Mouse (Mus musculus) liver, embryonic 16.5 days (tissue): Measurements from ENCODE around the gene Dync2li1. TPM values are rescaled to one million over a fixed set of nuclear protein-coding genes. Genes with fewer than 3 reads are reported as not detected.

Experiments
- ATAC-seq: fragments of 200-750 bp; cut with Nextera tagmentation; 2 replicates; pipeline ENCODE4 v1.8.0; 2017; ENCODE audit warnings: low read depth, mild to moderate bottlenecking, moderate number of reproducible peaks, moderate library complexity
- H3K27ac ChIP-seq: fragments of 300-500 bp; sonication (generic); 2 replicates; pipeline ENCODE4 v1.5.1; 2014; ENCODE audit warnings: mild to moderate bottlenecking, low read length
- H3K27me3 ChIP-seq: fragments of 300-500 bp; sonication (generic); 2 replicates; pipeline ENCODE4 v1.6.1; 2014; ENCODE audit warnings: low read depth, low read length, mixed read lengths; ENCODE audit not compliant: control insufficient read depth, insufficient read depth
- H3K36me3 ChIP-seq: fragments of 300-500 bp; sonication (generic); 2 replicates; pipeline ENCODE4 v1.6.1; 2014; ENCODE audit warnings: mild to moderate bottlenecking; ENCODE audit not compliant: control insufficient read depth, insufficient read depth
- H3K4me1 ChIP-seq: fragments of 300-500 bp; sonication (generic); 2 replicates; pipeline ENCODE4 v1.6.1; 2014; ENCODE audit warnings: low read depth, low read length, mixed read lengths; ENCODE audit not compliant: control insufficient read depth
- H3K4me2 ChIP-seq: fragments of 300-500 bp; sonication (generic); 2 replicates; pipeline ENCODE4 v1.6.1; 2014; ENCODE audit warnings: low read depth, low read length, mixed read lengths
- H3K4me3 ChIP-seq: fragments of 300-500 bp; sonication (generic); 2 replicates; pipeline ENCODE4 v1.5.1; 2014; ENCODE audit warnings: low read depth, mild to moderate bottlenecking, low read length
- H3K9ac ChIP-seq: fragments of 300-500 bp; sonication (generic); 2 replicates; pipeline ENCODE4 v1.6.1; 2014; ENCODE audit warnings: low read depth, low read length
- H3K9me3 ChIP-seq: fragments of 300-500 bp; sonication (generic); replicated peaks from 2 replicates; pipeline ENCODE4 v1.6.1; 2016; ENCODE audit warnings: low read length; ENCODE audit not compliant: control insufficient read depth
- WGBS: fragments of 180-500 bp; shearing (Covaris S2); extraction: QIAGEN DNeasy Blood & Tissue Kit; methylation state at CpG from one replicate; pipeline ENCODE4 v1.1.7; 2014; ENCODE audit not compliant: insufficient replicate concordance; 5-methylcytosine and 5-hydroxymethylcytosine counted together
- polyA plus RNA-seq: library from polyadenylated mRNA; unstranded; fragments of >200 nt; fragmentation: Nextera tagmentation; extraction: Ambion mirVana; gene quantifications from 2 replicates; pipeline ENCODE4 v1.2.1, GENCODE M21; 2015

Gene Dync2li1
- polyA plus RNA-seq, 1 experiment from 2014 or later, result 2.5 TPM

DNA sequence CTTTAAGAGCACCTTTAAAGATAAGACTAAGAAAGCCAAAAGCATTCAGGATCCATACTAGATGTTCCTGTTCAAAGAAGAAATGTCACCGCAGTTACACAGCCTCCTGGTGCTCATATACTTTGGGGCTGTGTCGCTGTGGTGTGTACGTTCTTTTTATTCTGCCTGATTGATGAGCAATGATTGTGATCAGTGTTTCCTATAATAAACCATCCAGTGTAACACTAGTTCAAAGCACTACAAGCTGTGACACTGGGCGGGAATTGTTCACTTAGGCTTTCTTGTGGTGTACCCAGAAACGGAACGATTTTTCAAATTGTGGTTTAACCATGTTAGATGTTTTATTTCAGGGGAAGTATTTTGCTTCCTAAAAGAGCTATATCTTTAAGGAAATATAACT, 5.5 kb downstream of the Dync2li1 start:
- Histone ChIP-seq H3K9ac (no peak overlapping the region), H3K4me3 (no peak overlapping the region), H3K27ac (no peak overlapping the region), H3K4me2 (no peak overlapping the region), H3K27me3 (no peaks in the 10 kb centered on the region), H3K36me3 (no peaks in the 10 kb centered on the region), H3K9me3 (no peaks in the 10 kb centered on the region), H3K4me1 (no peaks in the 10 kb centered on the region)
- WGBS, result 61% methylated on average over 6 of the region's 6 CpGs
- no peak for ATAC-seq

DNA sequence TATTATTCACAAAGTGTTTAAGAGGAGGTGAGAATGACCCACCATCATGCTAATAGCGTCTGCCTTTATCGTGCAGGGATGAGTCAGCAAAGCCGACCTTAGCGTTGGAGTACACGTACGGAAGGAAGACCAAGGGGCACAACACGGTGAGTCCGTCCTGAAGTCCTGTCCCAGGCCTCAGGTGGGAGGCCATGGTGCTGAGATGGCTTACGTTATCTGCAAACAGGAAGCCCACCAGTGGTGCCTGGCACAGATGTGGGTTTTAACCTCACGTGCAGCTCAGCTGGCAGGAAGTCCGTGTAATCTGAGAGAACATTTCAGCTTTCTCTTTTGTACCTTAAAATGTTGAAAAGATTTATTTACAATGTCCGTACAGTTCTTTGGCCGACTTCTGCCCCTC, 7.1 kb downstream of the Dync2li1 start:
- Histone ChIP-seq H3K36me3 (no peaks in the 10 kb centered on the region), H3K9me3 (no peaks in the 10 kb centered on the region), H3K27me3 (no peaks in the 10 kb centered on the region), H3K27ac (no peak overlapping the region), H3K4me3 (no peak overlapping the region), H3K4me1 (no peaks in the 10 kb centered on the region), H3K4me2 (no peak overlapping the region), H3K9ac (no peak overlapping the region)
- no peak for ATAC-seq
- WGBS, result 31% methylated on average over 13 of the region's 13 CpGs

DNA sequence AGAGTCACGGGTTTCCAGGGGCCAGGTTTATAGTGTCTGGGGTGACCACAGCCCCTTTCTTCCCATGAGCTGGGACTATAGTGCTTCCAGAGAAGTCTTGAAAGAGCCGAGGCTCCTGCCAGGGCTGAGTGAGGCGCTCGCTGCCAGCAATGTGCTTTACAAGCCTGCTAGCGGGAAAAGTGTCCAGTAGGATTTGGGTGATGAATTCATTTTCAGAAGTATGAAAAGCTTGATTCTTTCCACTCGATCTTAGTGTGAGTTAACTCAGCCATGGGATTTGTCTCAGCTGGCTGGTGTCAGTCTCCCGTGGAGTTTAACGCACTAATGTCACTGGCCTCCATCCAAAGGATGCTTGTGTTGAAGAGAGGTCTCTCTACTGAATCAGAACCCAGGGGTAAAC, 10.0 kb downstream of the Dync2li1 start:
- H3K4me3 ChIP-seq, result no peak overlapping the region
- ATAC-seq, result no peak
- WGBS, result 65% methylated on average over 8 of the region's 8 CpGs
- H3K4me1 ChIP-seq, result no peaks in the 10 kb centered on the region
- H3K9me3 ChIP-seq, result no peaks in the 10 kb centered on the region
- H3K36me3 ChIP-seq, result no peaks in the 10 kb centered on the region
- H3K4me2 ChIP-seq, result no peak overlapping the region
- no peak overlapping the region for H3K27ac ChIP-seq
- H3K9ac ChIP-seq, result no peak overlapping the region
- no peaks in the 10 kb centered on the region for H3K27me3 ChIP-seq

DNA sequence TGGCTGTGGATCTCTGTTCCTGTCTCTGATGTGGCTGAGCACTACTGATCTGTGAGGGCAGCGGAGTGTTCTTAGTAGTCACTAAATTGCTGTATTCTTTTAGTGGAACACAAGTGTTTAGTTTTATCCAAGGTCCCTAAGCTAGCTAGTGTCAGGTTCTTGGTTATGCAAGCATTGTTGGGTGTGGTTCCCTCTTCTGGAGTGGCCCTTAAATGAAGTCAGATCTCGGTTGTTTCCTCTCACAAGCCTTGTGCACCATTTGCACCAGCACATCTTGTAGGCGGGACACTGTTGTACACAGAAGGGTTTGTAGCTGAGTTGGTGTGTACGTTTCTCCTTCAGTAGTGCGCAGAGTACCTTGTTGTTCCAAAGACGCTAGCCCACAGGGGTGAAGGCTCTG, 11.7 kb downstream of the Dync2li1 start:
- H3K27me3 ChIP-seq, result no peaks in the 10 kb centered on the region
- H3K4me1 ChIP-seq, result no peaks in the 10 kb centered on the region
- no peaks in the 10 kb centered on the region for H3K36me3 ChIP-seq
- ATAC-seq, result no peak
- H3K9ac ChIP-seq, result no peak overlapping the region
- H3K4me2 ChIP-seq, result no peak overlapping the region
- WGBS, result 71% methylated on average over 6 of the region's 6 CpGs
- H3K27ac ChIP-seq, result no peak overlapping the region
- no peak overlapping the region for H3K4me3 ChIP-seq
- H3K9me3 ChIP-seq, result no peaks in the 10 kb centered on the region

DNA sequence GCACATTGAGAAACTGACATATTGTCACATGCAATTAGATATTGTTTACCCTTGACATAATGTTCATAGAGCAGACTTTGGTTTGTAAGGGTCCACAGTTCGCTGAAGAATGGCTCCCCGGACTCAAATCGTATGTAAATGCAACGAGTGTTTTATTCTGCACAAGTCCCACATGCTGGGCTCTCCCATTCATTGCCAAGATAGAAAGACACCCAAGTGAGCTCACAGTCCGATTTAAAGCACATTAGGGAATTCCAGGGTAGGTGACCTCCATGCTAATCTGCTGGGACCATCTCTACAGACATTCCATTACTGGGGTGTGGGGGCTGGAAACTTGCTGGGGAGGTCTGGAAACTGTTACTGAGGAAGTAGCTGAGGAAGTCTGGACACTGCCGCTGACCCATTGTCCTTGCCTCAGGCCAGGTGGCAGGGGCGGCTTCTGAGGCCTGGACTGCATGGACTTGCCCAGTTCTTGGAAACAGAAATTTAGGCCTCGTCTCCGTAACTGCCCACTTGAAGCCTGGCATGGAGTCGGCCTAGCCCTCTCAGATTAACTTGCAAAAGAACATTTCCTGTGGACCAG, 13.6 kb downstream of the Dync2li1 start:
- no peaks in the 10 kb centered on the region for H3K36me3 ChIP-seq
- H3K4me1 ChIP-seq, result no peaks in the 10 kb centered on the region
- no peak overlapping the region for H3K4me3 ChIP-seq
- no peak overlapping the region for H3K27ac ChIP-seq
- ATAC-seq, result no peak
- no peaks in the 10 kb centered on the region for H3K27me3 ChIP-seq
- H3K9me3 ChIP-seq, result no peaks in the 10 kb centered on the region
- 63% methylated on average over 10 of the region's 10 CpGs for WGBS
- no peak overlapping the region for H3K9ac ChIP-seq
- no peak overlapping the region for H3K4me2 ChIP-seq

DNA sequence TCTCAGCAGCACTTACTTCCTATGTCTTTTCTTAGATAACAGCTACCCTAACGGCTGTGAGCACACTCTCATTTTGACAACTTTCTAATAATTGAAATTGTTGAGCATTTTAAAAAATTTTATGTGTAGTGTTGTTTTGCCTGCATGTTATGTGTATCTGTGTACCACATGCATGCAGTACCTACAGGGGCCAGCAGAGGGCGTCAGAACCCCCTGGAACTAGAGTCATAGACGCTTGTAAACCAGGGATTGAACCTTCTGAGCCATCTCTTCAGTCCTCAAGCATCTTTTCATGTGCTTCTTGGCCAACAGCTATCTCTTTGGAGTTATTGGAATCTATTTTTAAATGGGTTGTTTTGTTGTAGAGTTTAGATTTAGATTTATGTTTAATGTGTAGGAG, 15.6 kb downstream of the Dync2li1 start:
- Histone ChIP-seq H3K27ac (no peak overlapping the region), H3K4me1 (peaks cover 5% of the 10 kb centered on the region), H3K27me3 (no peaks in the 10 kb centered on the region), H3K9me3 (no peaks in the 10 kb centered on the region), H3K4me2 (no peak overlapping the region), H3K9ac (no peak overlapping the region), H3K4me3 (no peak overlapping the region), H3K36me3 (no peaks in the 10 kb centered on the region)
- 17% methylated on average over 3 of the region's 3 CpGs for WGBS
- ATAC-seq, result no peak

DNA sequence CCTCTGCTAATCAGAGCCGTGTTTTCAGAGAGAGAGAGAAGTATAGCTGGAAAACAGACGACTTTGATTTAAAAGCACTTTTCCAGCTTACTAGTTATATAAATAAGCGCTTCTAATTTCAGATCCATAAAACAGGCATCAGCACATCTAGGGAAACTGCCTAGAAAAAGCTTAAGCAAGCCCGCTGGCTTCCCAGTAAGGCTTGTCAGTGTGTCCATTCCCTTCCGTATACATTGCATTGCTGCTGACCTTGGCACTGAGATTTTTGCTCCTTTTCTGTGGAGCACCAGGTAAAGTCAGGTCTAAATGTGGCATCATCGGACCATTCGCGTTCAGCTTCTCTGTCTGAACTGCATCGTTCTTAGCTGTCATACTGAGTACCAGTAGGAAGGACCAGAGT, 16.0 kb downstream of the Dync2li1 start:
- WGBS, result 74% methylated on average over 9 of the region's 9 CpGs
- no peaks in the 10 kb centered on the region for H3K27me3 ChIP-seq
- no peak overlapping the region for H3K9ac ChIP-seq
- H3K4me1 ChIP-seq, result peaks cover 5% of the 10 kb centered on the region
- H3K4me2 ChIP-seq, result no peak overlapping the region
- H3K4me3 ChIP-seq, result no peak overlapping the region
- no peaks in the 10 kb centered on the region for H3K36me3 ChIP-seq
- H3K27ac ChIP-seq, result no peak overlapping the region
- no peak for ATAC-seq
- no peaks in the 10 kb centered on the region for H3K9me3 ChIP-seq

DNA sequence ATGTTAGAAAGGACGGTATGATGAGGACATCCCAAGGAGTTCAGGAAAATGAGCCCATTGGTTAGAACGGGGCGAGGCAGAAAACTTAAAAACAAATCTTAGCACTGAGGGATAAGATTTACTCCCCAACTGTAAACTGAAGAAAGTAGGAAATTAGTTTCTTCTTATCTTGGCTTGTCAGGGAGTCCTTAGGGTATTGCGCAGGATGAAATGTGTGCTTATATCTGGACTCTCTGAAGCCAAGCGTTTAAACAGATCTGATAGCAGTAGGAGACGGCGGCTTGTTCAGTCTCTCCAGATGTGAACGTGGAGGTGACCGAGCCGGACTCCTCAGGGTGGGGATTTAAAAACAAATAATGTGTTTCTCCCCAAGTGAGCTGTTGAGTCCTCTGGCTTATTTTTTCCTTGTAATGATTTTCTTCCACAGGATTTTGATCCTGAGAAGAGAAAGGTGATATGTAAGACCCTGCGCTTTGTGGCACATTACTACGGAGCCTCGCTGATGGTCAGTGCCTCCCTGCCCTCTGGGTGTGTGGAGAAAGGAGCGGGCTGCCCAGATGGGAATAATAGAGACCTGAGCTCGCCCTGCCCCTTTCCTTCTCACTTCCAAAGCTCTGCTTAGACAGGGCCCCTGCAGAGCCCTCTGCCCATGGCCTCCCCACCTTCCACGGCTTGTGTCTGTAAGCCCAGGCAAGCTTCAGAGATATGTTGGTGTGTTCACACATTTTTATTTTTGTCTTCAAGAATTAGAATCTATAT, 18.2 kb downstream of the Dync2li1 start:
- no peak overlapping the region for H3K27ac ChIP-seq
- no peaks in the 10 kb centered on the region for H3K36me3 ChIP-seq
- ATAC-seq, result no peak
- no peaks in the 10 kb centered on the region for H3K9me3 ChIP-seq
- H3K4me1 ChIP-seq, result peaks cover 5% of the 10 kb centered on the region
- WGBS, result 40% methylated on average over 16 of the region's 16 CpGs
- no peak overlapping the region for H3K4me3 ChIP-seq
- no peak overlapping the region for H3K4me2 ChIP-seq
- no peaks in the 10 kb centered on the region for H3K27me3 ChIP-seq
- no peak overlapping the region for H3K9ac ChIP-seq

DNA sequence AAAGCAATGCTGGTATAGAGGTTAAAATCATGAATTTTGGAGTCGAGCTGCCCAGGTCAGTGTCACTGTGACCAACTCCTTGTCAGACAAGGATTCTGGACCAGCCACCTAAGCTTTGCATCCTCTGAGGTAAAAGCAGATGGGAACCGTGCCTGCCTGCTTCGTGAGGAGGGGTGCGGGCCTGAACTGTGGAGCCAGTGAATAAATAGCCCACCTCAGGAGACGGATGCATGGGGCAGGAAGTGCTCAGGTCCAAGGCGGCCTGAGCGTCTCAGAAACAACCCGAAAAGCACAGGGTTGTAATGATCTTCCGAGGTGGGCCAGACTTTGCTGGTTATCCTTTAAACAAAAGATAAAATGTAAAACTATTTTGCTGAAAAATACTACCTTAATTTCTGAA, 18.8 kb downstream of the Dync2li1 start:
- Histone ChIP-seq H3K4me2 (no peak overlapping the region), H3K27me3 (no peaks in the 10 kb centered on the region), H3K4me3 (no peak overlapping the region), H3K4me1 (peaks cover 5% of the 10 kb centered on the region), H3K36me3 (no peaks in the 10 kb centered on the region), H3K9ac (no peak overlapping the region), H3K27ac (no peak overlapping the region), H3K9me3 (no peaks in the 10 kb centered on the region)
- ATAC-seq, result no peak
- 47% methylated on average over 9 of the region's 9 CpGs for WGBS
